Mouse (Mus musculus) cerebellum, postnatal 36 days (tissue): ENCODE data around the gene Nob1.

Experiments
- DNase-seq, 2 experiments: peaks; one replicate each; pipeline ENCODE4 v3.0.0; 2021 to 2022; ENCODE audit warnings: mixed read lengths in 2 of 2

Nob1 gene

DNA sequence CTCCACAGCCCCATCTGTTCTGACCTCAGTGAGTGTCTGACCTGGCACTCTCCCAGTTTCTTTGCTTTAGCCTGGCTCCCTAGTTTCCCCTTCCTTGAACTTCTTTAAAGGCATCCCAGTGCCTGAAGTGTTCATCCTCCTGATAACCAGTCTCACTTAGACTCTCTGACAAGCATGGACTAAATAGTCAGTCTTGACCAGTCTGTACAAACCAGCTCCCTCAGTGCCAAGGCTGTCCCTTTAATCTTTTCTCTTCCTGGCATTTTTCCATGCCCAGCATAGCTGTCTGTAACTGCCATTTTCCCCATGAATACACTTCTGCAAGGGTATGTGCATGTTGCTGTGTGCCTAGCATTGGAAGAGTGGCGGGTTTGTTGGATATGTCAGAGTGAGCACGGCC is 39.8 kb downstream of the Nob1 start:
- DNase-seq = no peak

DNA sequence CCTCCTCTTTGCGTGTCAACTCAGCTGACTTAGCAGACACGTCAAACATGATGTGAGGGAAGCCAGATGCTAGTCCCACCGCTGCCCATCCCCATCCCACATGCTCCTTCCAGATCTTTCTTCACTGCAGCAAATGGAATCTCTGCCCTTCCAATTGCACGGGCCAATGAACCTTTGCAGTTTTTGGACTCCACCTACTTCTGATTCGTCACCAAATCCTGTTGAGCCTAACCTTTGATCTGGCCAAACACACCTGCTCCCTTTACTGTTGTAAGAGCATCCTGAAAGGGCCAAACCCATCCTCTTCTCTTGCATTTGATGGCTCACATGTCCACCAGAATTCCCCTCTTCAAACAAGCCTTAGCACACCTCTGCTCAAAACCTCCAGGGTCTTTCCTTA is 40.2 kb downstream of the Nob1 start:
- no peak for DNase-seq

DNA sequence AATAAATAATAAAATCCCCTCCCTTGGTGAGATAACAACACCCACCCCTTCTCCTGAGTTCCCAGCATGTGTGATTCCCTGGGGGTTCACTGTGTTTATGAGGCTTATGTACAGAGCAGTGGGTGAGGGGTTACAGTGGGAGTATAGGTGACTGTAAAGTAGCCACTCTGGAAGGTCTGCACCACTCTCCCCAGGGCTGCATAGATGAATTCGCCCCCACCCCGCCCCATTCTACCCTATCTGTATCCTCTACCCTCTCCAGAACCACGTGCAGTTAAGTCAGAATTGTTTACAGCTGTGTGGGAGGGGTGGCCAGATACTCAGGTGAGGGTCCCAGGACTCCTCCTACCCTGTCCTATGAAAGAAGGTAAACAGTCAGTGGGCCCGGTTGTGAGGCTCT is 42.0 kb downstream of the Nob1 start:
- DNase-seq = no peak

DNA sequence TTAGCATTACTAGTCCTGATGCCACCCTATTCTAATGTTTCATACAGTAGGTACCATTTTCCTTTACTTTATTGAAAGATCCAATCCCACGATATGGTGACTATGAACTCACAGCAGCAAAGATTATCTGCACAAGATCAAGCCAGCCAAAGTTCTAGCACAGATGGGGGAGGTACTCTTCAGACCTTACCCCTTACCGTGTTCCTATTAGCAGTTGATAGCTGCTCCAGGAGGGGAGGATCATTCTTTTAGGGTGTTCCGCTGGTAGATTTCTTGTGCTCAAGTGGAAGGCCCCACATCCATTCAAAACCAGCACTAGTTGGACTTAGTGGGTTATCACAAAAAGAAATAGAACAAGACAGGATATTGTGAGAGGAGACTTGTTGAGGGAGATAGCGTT is 43.2 kb downstream of the Nob1 start:
- no peak for DNase-seq

DNA sequence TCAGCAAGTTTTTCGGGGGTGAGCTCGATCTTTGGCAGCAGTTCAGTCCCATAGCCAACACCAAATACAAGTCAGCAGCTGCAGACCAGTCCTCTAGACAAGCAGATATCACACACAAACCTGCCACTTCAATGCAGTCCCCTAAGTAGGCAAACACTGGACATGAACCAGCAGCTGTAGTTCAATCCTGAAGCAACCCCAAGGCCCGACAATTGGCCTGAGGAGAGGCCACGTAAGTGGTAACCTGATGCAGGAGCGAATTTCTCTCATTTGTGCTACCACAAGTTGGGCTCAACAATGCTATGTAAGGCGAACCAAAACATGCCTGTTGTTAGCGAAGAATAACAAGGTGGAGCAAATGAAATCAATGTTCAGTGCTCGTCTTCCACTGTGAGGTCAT is 44.1 kb downstream of the Nob1 start:
- no peak for DNase-seq

DNA sequence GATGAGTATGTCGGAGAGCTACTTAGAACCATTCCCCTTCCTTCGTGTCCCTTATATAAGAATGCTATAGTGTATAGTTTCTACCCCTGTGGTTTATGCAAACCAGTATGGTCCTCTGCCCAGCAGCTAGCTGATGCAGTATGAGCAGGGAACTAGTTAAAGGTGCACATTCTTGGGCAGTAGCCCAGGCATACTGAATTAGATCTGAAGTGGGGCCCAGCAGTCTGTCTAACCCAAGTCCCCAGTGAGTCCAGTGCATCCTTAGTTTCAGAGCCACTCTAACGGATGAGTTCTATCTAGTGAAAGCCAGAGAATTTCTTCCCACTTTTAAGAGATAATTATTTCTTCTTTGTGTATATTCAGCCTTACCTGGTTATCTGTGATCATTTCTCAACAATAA is 47.5 kb downstream of the Nob1 start:
- no peak for DNase-seq

DNA sequence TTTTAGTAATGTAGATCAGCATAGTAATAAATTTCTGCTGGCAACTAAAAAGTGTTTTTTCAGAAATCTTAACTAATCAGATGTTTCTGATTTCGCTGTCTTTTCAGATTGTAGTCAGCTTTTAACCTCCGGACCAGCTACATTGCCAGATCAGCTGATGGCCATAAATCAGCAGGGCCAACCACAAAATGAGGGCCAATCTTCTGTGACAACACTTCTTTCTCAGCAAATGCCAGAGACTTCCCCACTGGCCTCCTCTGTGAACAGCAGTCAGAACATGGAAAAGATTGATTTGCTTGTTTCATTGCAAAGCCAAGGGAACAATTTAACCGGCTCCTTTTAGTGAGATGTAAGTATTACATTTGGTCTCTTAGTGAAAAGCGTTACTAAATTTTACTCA is 54.5 kb downstream of the Nob1 start:
- DNase-seq = no peak
